Mouse (Mus musculus) liver, adult 2 months (tissue): Measurements from ENCODE around the gene Dock9. TPM values are rescaled to one million over a fixed set of nuclear protein-coding genes. Genes with fewer than 3 reads are reported as not detected.

Experiments used
- DNase-seq: peaks from one replicate; pipeline ENCODE4 v3.0.0-alpha.2; 2011; ENCODE audit warnings: low read depth, low spot score; ENCODE audit errors: extremely low read depth
- H3K27ac ChIP-seq: fragments of 200-500 bp; replicated peaks from 2 replicates; pipeline ENCODE4 v1.5.1; 2012; ENCODE audit warnings: low read depth, mild to moderate bottlenecking, control low read depth, inconsistent platforms, low read length; ENCODE audit not compliant: insufficient read depth
- H3K27me3 ChIP-seq: fragments of 200-500 bp; 2 replicates; pipeline ENCODE4 v1.6.1; 2012; ENCODE audit warnings: mild to moderate bottlenecking, moderate library complexity, low read length, inconsistent platforms; ENCODE audit not compliant: control insufficient read depth, insufficient read depth
- H3K36me3 ChIP-seq: fragments of 200-500 bp; 2 replicates; pipeline ENCODE4 v1.6.1; 2012; ENCODE audit warnings: low read length, inconsistent platforms; ENCODE audit not compliant: control insufficient read depth, insufficient read depth
- H3K4me1 ChIP-seq: fragments of 200-500 bp; 2 replicates; pipeline ENCODE4 v1.6.1; 2011; ENCODE audit warnings: low read length; ENCODE audit not compliant: control insufficient read depth, insufficient read depth
- H3K4me3 ChIP-seq: fragments of 200-500 bp; 2 replicates; pipeline ENCODE4 v1.5.1; 2011; ENCODE audit warnings: low read depth, mild to moderate bottlenecking, control low read depth, low read length, moderate library complexity; ENCODE audit not compliant: insufficient read depth
- H3K79me2 ChIP-seq: fragments of 200-500 bp; 2 replicates; pipeline ENCODE4 v1.6.1; 2012; ENCODE audit warnings: inconsistent platforms, mild to moderate bottlenecking, low read length, moderate library complexity; ENCODE audit not compliant: control insufficient read depth, insufficient read depth
- H3K9ac ChIP-seq: fragments of 200-500 bp; 2 replicates; pipeline ENCODE4 v1.6.1; 2012; ENCODE audit warnings: low read depth, mild to moderate bottlenecking, control low read depth, inconsistent platforms, low read length
- CTCF ChIP-seq: fragments of 200-500 bp; IDR thresholded peaks from 2 replicates; pipeline ENCODE4 v1.5.1; 2011; ENCODE audit warnings: low read depth, low read length, control low read depth
- POLR2A ChIP-seq: fragments of 200-500 bp; IDR thresholded peaks from 2 replicates; pipeline ENCODE4 v1.6.1; 2011; ENCODE audit warnings: low read length, control low read depth; ENCODE audit not compliant: insufficient read depth; ENCODE audit errors: extremely low read depth
- WGBS: fragments of 180-500 bp; shearing (Covaris S2); methylation state at CpG from one replicate; pipeline ENCODE4 v1.1.7; 2018; 5-methylcytosine and 5-hydroxymethylcytosine counted together
- polyA plus RNA-seq: library from polyadenylated mRNA; depleted of rRNA; stranded (reverse); fragments of >200 nt; gene quantifications from 2 replicates; pipeline ENCODE4 v1.2.3, GENCODE M21; 2012; rRNA removed
- total RNA-seq: library from RNA; depleted of rRNA; stranded (reverse); fragments of >200 nt; gene quantifications from 2 replicates; pipeline ENCODE4 v1.2.3, GENCODE M21; 2014; rRNA removed

The Dock9 gene
- total and polyA plus RNA-seq, 2 experiments = 3.8 to 11.4 TPM

- DNase-seq = no peak
- Histone ChIP-seq H3K79me2 (no peaks in the 10 kb centered on the region), H3K4me3 (no peak overlapping the region), H3K27me3 (no peaks in the 10 kb centered on the region), H3K36me3 (no peaks in the 10 kb centered on the region), H3K27ac (no peak overlapping the region), H3K9ac (no peak overlapping the region), H3K4me1 (no peaks in the 10 kb centered on the region)
- 83% methylated on average over 2 of the region's 2 CpGs for WGBS
- TF ChIP-seq CTCF = no peak
- TF ChIP-seq POLR2A = no peak
Measured at GRCm38 (mm10) chr14:121495120-121495519, 302.5 kb downstream of the Dock9 start.

- Histone ChIP-seq H3K27ac (no peak overlapping the region), H3K4me1 (no peaks in the 10 kb centered on the region), H3K36me3 (no peaks in the 10 kb centered on the region), H3K27me3 (no peaks in the 10 kb centered on the region), H3K79me2 (no peaks in the 10 kb centered on the region), H3K4me3 (no peak overlapping the region), H3K9ac (no peak overlapping the region)
- no peak for DNase-seq
- 62% methylated on average over 2 of the region's 2 CpGs for WGBS
- TF ChIP-seq CTCF = no peak
- TF ChIP-seq POLR2A = no peak
Measured at GRCm38 (mm10) chr14:121494238-121494637, 303.4 kb downstream of the Dock9 start.

- TF ChIP-seq CTCF (no peak), POLR2A (no peak)
- Histone ChIP-seq H3K36me3 (no peaks in the 10 kb centered on the region), H3K9ac (no peak overlapping the region), H3K27ac (no peak overlapping the region), H3K27me3 (no peaks in the 10 kb centered on the region), H3K4me1 (no peaks in the 10 kb centered on the region), H3K4me3 (no peak overlapping the region), H3K79me2 (no peaks in the 10 kb centered on the region)
- 48% methylated on average over 3 of the region's 3 CpGs for WGBS
- DNase-seq = no peak
Measured at GRCm38 (mm10) chr14:121493712-121494111, 303.9 kb downstream of the Dock9 start.

- H3K27ac ChIP-seq = no peak overlapping the region
- H3K4me3 ChIP-seq = no peak overlapping the region
- no peaks in the 10 kb centered on the region for H3K79me2 ChIP-seq
- H3K4me1 ChIP-seq = no peaks in the 10 kb centered on the region
- H3K9ac ChIP-seq = no peak overlapping the region
- no peaks in the 10 kb centered on the region for H3K27me3 ChIP-seq
- TF ChIP-seq POLR2A (no peak), CTCF (no peak)
- DNase-seq = no peak
- 70% methylated on average over 8 of the region's 8 CpGs for WGBS
- no peaks in the 10 kb centered on the region for H3K36me3 ChIP-seq
Measured at GRCm38 (mm10) chr14:121492328-121492727, 305.3 kb downstream of the Dock9 start.

Other genes starting within 250 kb of the Dock9 start
- gene Ubac2, start 80.8 kb upstream of the Dock9 start, total RNA-seq = 20.3 and 25.8 TPM in 2 replicates
- 43.5 and 49.4 TPM in 2 replicates for gene Ubac2, start 80.8 kb upstream of the Dock9 start, polyA plus RNA-seq
- 0.34 and 0.37 TPM in 2 replicates for gene Gpr18, start 117.9 kb upstream of the Dock9 start, total RNA-seq
- gene Gpr18, start 117.9 kb upstream of the Dock9 start, polyA plus RNA-seq = 0.26 and 0.93 TPM in 2 replicates
- gene Gpr183, start 167.4 kb upstream of the Dock9 start, total RNA-seq = 0.37 and 0.67 TPM in 2 replicates
- 0.17 and 0.26 TPM in 2 replicates for gene Gpr183, start 167.4 kb upstream of the Dock9 start, polyA plus RNA-seq
- not detected in 2 replicates for gene Timm8a2, start 236.8 kb upstream of the Dock9 start, total RNA-seq
- not detected in 2 replicates for gene Timm8a2, start 236.8 kb upstream of the Dock9 start, polyA plus RNA-seq